8 mouse cellular contexts compared by ENCODE assay signal in the genomic region with DNA sequence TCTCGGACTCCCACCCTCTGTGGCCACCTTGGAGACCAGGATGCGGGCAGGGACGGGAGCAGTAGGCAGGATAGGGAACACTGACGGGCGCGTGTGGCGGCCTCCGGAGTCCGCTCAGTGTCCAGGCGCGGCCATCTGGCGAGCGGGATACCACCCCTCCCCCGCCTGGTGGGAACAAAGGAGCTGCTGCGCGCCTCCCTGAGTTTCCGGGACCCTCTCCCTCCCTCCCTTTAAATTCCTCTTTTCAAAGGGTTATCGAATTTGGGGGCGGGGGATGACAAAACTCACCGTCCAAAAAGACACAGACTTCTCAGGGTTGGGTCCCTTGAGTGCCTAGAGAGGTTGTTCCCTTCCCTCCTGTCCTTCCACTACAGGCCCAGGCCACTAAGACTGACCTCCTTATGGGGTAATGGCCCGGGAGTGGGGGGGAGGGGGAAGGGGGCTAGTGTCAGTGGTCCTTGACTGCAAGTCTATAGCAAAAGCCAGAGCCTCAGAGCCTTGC. TPM values are rescaled to one million over a fixed set of nuclear protein-coding genes. Genes with fewer than 3 reads are reported as not detected.
DNase-seq lines count a peak whose midpoint lies in the region; ATAC-seq and TF ChIP-seq lines count a peak whose summit lies in the region.

No protein-coding gene starts in this region.

- no peak for TF ChIP-seq CTCF in cerebellum, adult 2 months (IDR thresholded peaks at IDR 0.05; ENCODE audit: borderline replicate concordance, insufficient read depth, low read depth, low read length)
- TF ChIP-seq CTCF in spleen, adult 2 months (IDR thresholded peaks at IDR 0.05; ENCODE audit: extremely low read depth, insufficient read depth, insufficient read length, insufficient replicate concordance) = no peak

- no peak for TF ChIP-seq POLR2A in cerebellum, adult 2 months (IDR thresholded peaks at IDR 0.05; ENCODE audit: borderline replicate concordance, insufficient read depth, low read length)
- no peak for TF ChIP-seq POLR2A in spleen, adult 2 months (IDR thresholded peaks at IDR 0.05; ENCODE audit: low read depth, low read length)

- H3K4me3 ChIP-seq in cerebellum, adult 2 months (replicated peaks; ENCODE audit: insufficient read depth, low read depth, low read length) = peak overlapping the region; percentile 97
- H3K4me3 ChIP-seq in spleen, adult 2 months (ENCODE audit: extremely low read depth, insufficient read depth, insufficient read length) = peak overlapping the region; percentile 88
- H3K4me3 ChIP-seq in limb, embryonic 13.5 days = peak overlapping the region; percentile 98
- peak overlapping the region; percentile 84 for H3K4me3 ChIP-seq in stomach, embryonic 15.5 days (replicated peaks)

- peak; percentile 55 for ATAC-seq in limb, embryonic 13.5 days (ENCODE audit: low FRiP score, low read depth)
- ATAC-seq in stomach, embryonic 15.5 days (ENCODE audit: insufficient read depth, low FRiP score, low read depth) = peak; percentile 0; the same call in 1 of the 2 replicates

- no peaks in the 10 kb centered on the region for H3K9me3 ChIP-seq in limb, embryonic 13.5 days
- H3K9me3 ChIP-seq in stomach, embryonic 15.5 days = no peaks in the 10 kb centered on the region

- H3K4me1 ChIP-seq in cerebellum, adult 2 months (ENCODE audit: control insufficient read depth, insufficient read depth, low read length) = peaks cover 37% of the 10 kb centered on the region
- H3K4me1 ChIP-seq in spleen, adult 2 months (ENCODE audit: control insufficient read depth, insufficient read depth, insufficient read length) = peaks cover 12% of the 10 kb centered on the region; the same call in 1 of the 2 replicates
- peaks cover 35% of the 10 kb centered on the region for H3K4me1 ChIP-seq in limb, embryonic 13.5 days
- H3K4me1 ChIP-seq in stomach, embryonic 15.5 days = peaks cover 29% of the 10 kb centered on the region

- peaks cover 11% of the 10 kb centered on the region; the same call in 1 of the 2 replicates for H3K36me3 ChIP-seq in spleen, adult 2 months (ENCODE audit: control insufficient read depth, insufficient read depth, low read length)
- peaks cover 32% of the 10 kb centered on the region for H3K36me3 ChIP-seq in limb, embryonic 13.5 days
- peaks cover 16% of the 10 kb centered on the region; the same call in 1 of the 2 replicates for H3K36me3 ChIP-seq in stomach, embryonic 15.5 days

- peak overlapping the region; percentile 97 for H3K9ac ChIP-seq in limb, embryonic 13.5 days
- H3K9ac ChIP-seq in stomach, embryonic 15.5 days = peak overlapping the region; percentile 7; the same call in 1 of the 2 replicates

- H3K4me2 ChIP-seq in limb, embryonic 13.5 days (replicated peaks) = peak overlapping the region; percentile 98
- peak overlapping the region; percentile 80 for H3K4me2 ChIP-seq in stomach, embryonic 15.5 days

- H3K27me3 ChIP-seq in cerebellum, adult 2 months (ENCODE audit: control insufficient read depth, insufficient read depth, low read length) = no peaks in the 10 kb centered on the region
- no peaks in the 10 kb centered on the region for H3K27me3 ChIP-seq in spleen, adult 2 months (ENCODE audit: control insufficient read depth, insufficient read depth, low read length)
- no peaks in the 10 kb centered on the region for H3K27me3 ChIP-seq in limb, embryonic 13.5 days
- H3K27me3 ChIP-seq in stomach, embryonic 15.5 days (replicated peaks) = no peaks in the 10 kb centered on the region

- WGBS in cerebellum, adult 2 months = under 1% methylated on average over 21 of the region's 21 CpGs
- 4% methylated on average over 21 of the region's 21 CpGs for WGBS in spleen, adult 2 months
- 0% methylated on average over 21 of the region's 21 CpGs for WGBS in limb, embryonic 13.5 days
- under 1% methylated on average over 21 of the region's 21 CpGs for WGBS in stomach, embryonic 15.5 days

- DNase-seq in cerebellum, adult 2 months = no peak
- no peak for DNase-seq in cerebellum, adult 18-20 months
- DNase-seq in spleen, adult 2 months (ENCODE audit: low read depth in 1 of 2, low spot score in 2 of 2) = no peak
- DNase-seq in spleen, postnatal 4 days (ENCODE audit: low spot score in 2 of 2) = no peak
- DNase-seq in right cerebral cortex, postnatal 4 days = no peak
- no peak for DNase-seq in T-cell, adult 2 months (ENCODE audit: low spot score)

- peak overlapping the region; percentile 99 for H3K27ac ChIP-seq in cerebellum, adult 2 months (ENCODE audit: insufficient read depth, low read length)
- peak overlapping the region; percentile 70 for H3K27ac ChIP-seq in spleen, adult 2 months (ENCODE audit: insufficient read depth, low read length)
- peak overlapping the region; percentile 97 for H3K27ac ChIP-seq in limb, embryonic 13.5 days
- peak overlapping the region; percentile 95 for H3K27ac ChIP-seq in stomach, embryonic 15.5 days

RNA-seq across cellular contexts. Expression of a gene that starts 0.5 kb away (rescaled TPM):
- polyA plus RNA-seq in cerebellum, adult 2 months (2012; rRNA removed) = 246 and 274 TPM in 2 replicates
- polyA plus RNA-seq in spleen, adult 2 months (2012; rRNA removed) = 151 and 179 TPM in 2 replicates
- polyA plus RNA-seq in limb, embryonic 13.5 days (2015; fragmentation: Nextera tagmentation; extraction: Ambion mirVana) = 49.8 and 53.9 TPM in 2 replicates
- polyA plus RNA-seq in stomach, embryonic 15.5 days (2015; fragmentation: Nextera tagmentation; extraction: Ambion mirVana) = 45.9 and 46.3 TPM in 2 replicates

RNA-seq across cellular contexts. Expression of a gene that starts 28.6 kb away (rescaled TPM):
- 47.4 and 52.3 TPM in 2 replicates for polyA plus RNA-seq in cerebellum, adult 2 months (2012; rRNA removed)
- polyA plus RNA-seq in spleen, adult 2 months (2012; rRNA removed) = 35.0 and 39.4 TPM in 2 replicates
- polyA plus RNA-seq in limb, embryonic 13.5 days (2015; fragmentation: Nextera tagmentation; extraction: Ambion mirVana) = 66.6 TPM in 2 replicates
- 69.2 and 79.0 TPM in 2 replicates for polyA plus RNA-seq in stomach, embryonic 15.5 days (2015; fragmentation: Nextera tagmentation; extraction: Ambion mirVana)

RNA-seq across cellular contexts. Expression of a gene that starts 40.8 kb away (rescaled TPM):
- 238 and 248 TPM in 2 replicates for polyA plus RNA-seq in cerebellum, adult 2 months (2012; rRNA removed)
- 84.9 and 88.9 TPM in 2 replicates for polyA plus RNA-seq in spleen, adult 2 months (2012; rRNA removed)
- polyA plus RNA-seq in limb, embryonic 13.5 days (2015; fragmentation: Nextera tagmentation; extraction: Ambion mirVana) = 240 and 241 TPM in 2 replicates
- 157 and 172 TPM in 2 replicates for polyA plus RNA-seq in stomach, embryonic 15.5 days (2015; fragmentation: Nextera tagmentation; extraction: Ambion mirVana)

RNA-seq across cellular contexts. Expression of a gene that starts 40.8 kb away (rescaled TPM):
- polyA plus RNA-seq in cerebellum, adult 2 months (2012; rRNA removed) = 106 and 113 TPM in 2 replicates
- 27.5 and 32.9 TPM in 2 replicates for polyA plus RNA-seq in spleen, adult 2 months (2012; rRNA removed)
- polyA plus RNA-seq in limb, embryonic 13.5 days (2015; fragmentation: Nextera tagmentation; extraction: Ambion mirVana) = 43.8 and 48.4 TPM in 2 replicates
- polyA plus RNA-seq in stomach, embryonic 15.5 days (2015; fragmentation: Nextera tagmentation; extraction: Ambion mirVana) = 35.8 and 40.9 TPM in 2 replicates
